Mouse (Mus musculus): ENCODE measurements around the gene Plcb1. TPM values are rescaled to one million over a fixed set of nuclear protein-coding genes. Genes with fewer than 3 reads are reported as not detected.

Gene Plcb1
- polyA plus RNA-seq (2012; rRNA removed): 10.7 and 11.1 TPM in 2 replicates

DNA sequence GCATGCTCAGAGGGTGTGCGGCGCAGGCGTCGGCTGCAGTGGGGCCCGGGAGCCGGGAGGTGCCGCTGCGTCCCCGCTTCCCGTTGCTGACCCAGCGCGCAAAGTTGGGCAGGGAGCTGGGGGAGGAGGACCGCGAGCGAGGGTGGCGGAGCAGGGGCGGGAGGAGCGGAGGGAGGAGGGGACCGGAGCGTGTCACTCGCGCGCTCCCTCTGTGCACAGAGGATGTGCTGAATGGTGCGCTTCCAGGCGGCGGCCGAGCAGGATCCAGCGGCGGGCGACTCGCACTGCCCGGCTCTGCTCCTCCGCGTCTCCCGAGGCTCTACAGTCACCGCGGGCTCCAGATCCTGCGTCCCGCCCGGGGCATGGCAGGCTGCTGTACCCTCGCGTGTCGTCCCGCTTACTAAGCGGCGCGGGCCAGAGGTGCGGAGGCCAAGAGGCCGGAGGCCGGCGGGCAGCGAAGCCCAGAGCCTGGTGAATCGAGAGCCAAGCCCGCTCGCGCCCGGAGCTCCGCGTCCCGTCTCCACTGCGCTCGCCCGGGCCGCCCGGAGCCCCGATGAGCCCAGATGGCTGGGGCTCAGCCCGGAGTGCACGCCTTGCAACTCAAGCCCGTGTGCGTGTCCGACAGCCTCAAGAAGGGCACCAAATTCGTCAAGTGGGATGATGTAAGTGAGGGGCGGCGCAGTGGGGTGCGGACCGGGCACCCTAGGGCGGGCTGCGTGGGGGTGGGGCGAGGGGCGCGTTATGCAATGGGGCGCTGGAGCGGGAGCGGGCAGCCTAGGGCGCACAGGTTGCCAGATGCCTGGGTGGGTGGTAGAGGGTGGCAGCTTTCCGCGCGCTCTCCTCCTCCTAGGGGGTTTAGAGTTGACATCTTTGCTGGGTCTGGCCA lies at the start of gene Plcb1:
Gene Plcb1 (plus strand): TSS at position 98 of the 886 bp plus-strand sequence.

Other genes with a start within 250 kb of the Plcb1 start
- 0.07 TPM in 1 of 2 replicates, not detected in the other for gene Hao1, start 231.7 kb upstream of the Plcb1 start, polyA plus RNA-seq (2012; rRNA removed)
- gene Tmx4, start 141.9 kb upstream of the Plcb1 start, polyA plus RNA-seq (2012; rRNA removed): 39.4 and 40.4 TPM in 2 replicates